Mouse (Mus musculus): ENCODE measurements around the gene Snrpd2. TPM values are rescaled to one million over a fixed set of nuclear protein-coding genes. Genes with fewer than 3 reads are reported as not detected.
A peak's percentile ranks its signal among the peaks of the same experiment; 100 is the strongest.

Gene Snrpd2
- polyA plus RNA-seq, 1 experiment = 19.0 TPM

GRCm38 (mm10) chr7:19175708-19176515, 26.4 kb downstream of the Snrpd2 start, which contains the start of gene Eml2:
Eml2 (plus strand) TSS chr7:19176421.
- peaks cover 17% of the 10 kb centered on the region for H3K27me3 ChIP-seq (ENCODE audit: control insufficient read depth, insufficient read depth, low read length)
- H3K36me3 ChIP-seq (ENCODE audit: control insufficient read depth, insufficient read depth, low read length) = no peaks in the 10 kb centered on the region
- peaks cover 4% of the 10 kb centered on the region; the same call in 1 of the 2 replicates for H3K4me1 ChIP-seq (ENCODE audit: control insufficient read depth, insufficient read depth, insufficient read length)
- no peak within 1 kb of the TSS for H3K4me3 ChIP-seq (ENCODE audit: extremely low read depth, insufficient read depth, insufficient read length)
- no peak within 1 kb of the TSS for H3K27ac ChIP-seq (ENCODE audit: insufficient read depth, low read length)
- no peak for TF ChIP-seq POLR2A (IDR thresholded peaks at IDR 0.05; ENCODE audit: low read depth, low read length)
- no peak for TF ChIP-seq CTCF (IDR thresholded peaks at IDR 0.05; ENCODE audit: extremely low read depth, insufficient read depth, insufficient read length, insufficient replicate concordance)
- DNase-seq (ENCODE audit: low read depth in 1 of 2, low spot score in 2 of 2) = no peak
- 9% methylated on average over 30 of the region's 30 CpGs for WGBS

- DNase-seq (ENCODE audit: low read depth in 1 of 2, low spot score in 2 of 2) = no peak
- no peak overlapping the region for H3K4me3 ChIP-seq (ENCODE audit: extremely low read depth, insufficient read depth, insufficient read length)
- 17% methylated on average over 14 of the region's 21 CpGs for WGBS
- H3K27ac ChIP-seq (ENCODE audit: insufficient read depth, low read length) = no peak overlapping the region
- no peaks in the 10 kb centered on the region for H3K36me3 ChIP-seq (ENCODE audit: control insufficient read depth, insufficient read depth, low read length)
- peaks cover 5% of the 10 kb centered on the region; the same call in 1 of the 2 replicates for H3K4me1 ChIP-seq (ENCODE audit: control insufficient read depth, insufficient read depth, insufficient read length)
- H3K27me3 ChIP-seq (ENCODE audit: control insufficient read depth, insufficient read depth, low read length) = peaks cover 17% of the 10 kb centered on the region
- TF ChIP-seq POLR2A (IDR thresholded peaks at IDR 0.05; ENCODE audit: low read depth, low read length) (no peak), CTCF (IDR thresholded peaks at IDR 0.05; ENCODE audit: extremely low read depth, insufficient read depth, insufficient read length, insufficient replicate concordance) (no peak)
Measured at GRCm38 (mm10) chr7:19176516-19176947, 27.0 kb downstream of the Snrpd2 start.

- no peak for DNase-seq (ENCODE audit: low read depth in 1 of 2, low spot score in 2 of 2)
- TF ChIP-seq POLR2A (IDR thresholded peaks at IDR 0.05; ENCODE audit: low read depth, low read length) (no peak), CTCF (IDR thresholded peaks at IDR 0.05; ENCODE audit: extremely low read depth, insufficient read depth, insufficient read length, insufficient replicate concordance) (no peak)
- H3K27me3 ChIP-seq (ENCODE audit: control insufficient read depth, insufficient read depth, low read length) = peaks cover 17% of the 10 kb centered on the region
- H3K4me3 ChIP-seq (ENCODE audit: extremely low read depth, insufficient read depth, insufficient read length) = no peak overlapping the region
- H3K4me1 ChIP-seq (ENCODE audit: control insufficient read depth, insufficient read depth, insufficient read length) = peaks cover 9% of the 10 kb centered on the region; the same call in 1 of the 2 replicates
- 85% methylated on average over 7 of the region's 7 CpGs for WGBS
- no peak overlapping the region for H3K27ac ChIP-seq (ENCODE audit: insufficient read depth, low read length)
- H3K36me3 ChIP-seq (ENCODE audit: control insufficient read depth, insufficient read depth, low read length) = no peaks in the 10 kb centered on the region
Measured at GRCm38 (mm10) chr7:19177216-19177615, 27.7 kb downstream of the Snrpd2 start.

GRCm38 (mm10) chr7:19178035-19178434, 28.5 kb downstream of the Snrpd2 start:
- peaks cover 17% of the 10 kb centered on the region for H3K27me3 ChIP-seq (ENCODE audit: control insufficient read depth, insufficient read depth, low read length)
- H3K27ac ChIP-seq (ENCODE audit: insufficient read depth, low read length) = no peak overlapping the region
- no peaks in the 10 kb centered on the region for H3K36me3 ChIP-seq (ENCODE audit: control insufficient read depth, insufficient read depth, low read length)
- DNase-seq (ENCODE audit: low read depth in 1 of 2, low spot score in 2 of 2) = no peak
- TF ChIP-seq CTCF (IDR thresholded peaks at IDR 0.05; ENCODE audit: extremely low read depth, insufficient read depth, insufficient read length, insufficient replicate concordance) = no peak
- TF ChIP-seq POLR2A (IDR thresholded peaks at IDR 0.05; ENCODE audit: low read depth, low read length) = no peak
- peaks cover 9% of the 10 kb centered on the region; the same call in 1 of the 2 replicates for H3K4me1 ChIP-seq (ENCODE audit: control insufficient read depth, insufficient read depth, insufficient read length)
- 29% methylated on average over 18 of the region's 18 CpGs for WGBS
- no peak overlapping the region for H3K4me3 ChIP-seq (ENCODE audit: extremely low read depth, insufficient read depth, insufficient read length)

- peaks cover 17% of the 10 kb centered on the region for H3K27me3 ChIP-seq (ENCODE audit: control insufficient read depth, insufficient read depth, low read length)
- TF ChIP-seq CTCF (IDR thresholded peaks at IDR 0.05; ENCODE audit: extremely low read depth, insufficient read depth, insufficient read length, insufficient replicate concordance) = peak; percentile 88; the same call in 1 of the 2 replicates
- TF ChIP-seq POLR2A (IDR thresholded peaks at IDR 0.05; ENCODE audit: low read depth, low read length) = no peak
- peak; percentile 45 to 75 for DNase-seq (ENCODE audit: low read depth in 1 of 2, low spot score in 2 of 2)
- H3K4me3 ChIP-seq (ENCODE audit: extremely low read depth, insufficient read depth, insufficient read length) = peak overlapping the region; percentile 25; the same call in 1 of the 2 replicates
- H3K36me3 ChIP-seq (ENCODE audit: control insufficient read depth, insufficient read depth, low read length) = no peaks in the 10 kb centered on the region
- peaks cover 9% of the 10 kb centered on the region; the same call in 1 of the 2 replicates for H3K4me1 ChIP-seq (ENCODE audit: control insufficient read depth, insufficient read depth, insufficient read length)
- WGBS = 4% methylated on average over 27 of the region's 27 CpGs
- H3K27ac ChIP-seq (ENCODE audit: insufficient read depth, low read length) = no peak overlapping the region
Measured at GRCm38 (mm10) chr7:19178443-19179092, 29.0 kb downstream of the Snrpd2 start.

GRCm38 (mm10) chr7:19179173-19179572, 29.7 kb downstream of the Snrpd2 start:
- Histone ChIP-seq H3K27ac (ENCODE audit: insufficient read depth, low read length) (no peak overlapping the region), H3K27me3 (ENCODE audit: control insufficient read depth, insufficient read depth, low read length) (peaks cover 17% of the 10 kb centered on the region), H3K36me3 (ENCODE audit: control insufficient read depth, insufficient read depth, low read length) (no peaks in the 10 kb centered on the region), H3K4me3 (ENCODE audit: extremely low read depth, insufficient read depth, insufficient read length) (no peak overlapping the region), H3K4me1 (ENCODE audit: control insufficient read depth, insufficient read depth, insufficient read length) (peaks cover 9% of the 10 kb centered on the region; the same call in 1 of the 2 replicates)
- 2% methylated on average over 32 of the region's 32 CpGs for WGBS
- DNase-seq (ENCODE audit: low read depth in 1 of 2, low spot score in 2 of 2) = peak; percentile 41 to 66
- TF ChIP-seq POLR2A (IDR thresholded peaks at IDR 0.05; ENCODE audit: low read depth, low read length) (no peak), CTCF (IDR thresholded peaks at IDR 0.05; ENCODE audit: extremely low read depth, insufficient read depth, insufficient read length, insufficient replicate concordance) (peak; percentile 51; the same call in 1 of the 2 replicates)

Measured in spleen, adult 2 months (tissue).